Mouse (Mus musculus) spleen, adult 2 months (tissue): ENCODE data around the gene Olfr967. TPM values are rescaled to one million over a fixed set of nuclear protein-coding genes. Genes with fewer than 3 reads are reported as not detected.
"Not testable (repeated sequence)": the region's sequence is repeated elsewhere in the genome, so short reads cannot be mapped to it uniquely, and the experiment has no call there.

Source experiments
- DNase-seq, 2 experiments: peaks; one replicate each; pipeline versions ENCODE4 v3.0.0 to v3.0.0-alpha.2; 2012 to 2021; ENCODE audit warnings: low spot score in 2 of 2, low read depth in 1 of 2
- H3K27ac ChIP-seq: fragments of 200-500 bp; 2 replicates; pipeline ENCODE4 v1.5.1; 2012; ENCODE audit warnings: low read length, inconsistent platforms; ENCODE audit not compliant: insufficient read depth
- H3K27me3 ChIP-seq: fragments of 200-500 bp; 2 replicates; pipeline ENCODE4 v1.6.1; 2012; ENCODE audit warnings: mild to moderate bottlenecking, moderate library complexity, low read length, inconsistent platforms; ENCODE audit not compliant: control insufficient read depth, insufficient read depth
- H3K36me3 ChIP-seq: fragments of 200-500 bp; 2 replicates; pipeline ENCODE4 v1.6.1; 2012; ENCODE audit warnings: mild to moderate bottlenecking, low read length, inconsistent platforms; ENCODE audit not compliant: control insufficient read depth, insufficient read depth
- H3K4me1 ChIP-seq: fragments of 200-500 bp; 2 replicates; pipeline ENCODE4 v1.6.1; 2011; ENCODE audit warnings: inconsistent platforms; ENCODE audit not compliant: control insufficient read depth, insufficient read depth, insufficient read length
- H3K4me3 ChIP-seq: fragments of 200-500 bp; 2 replicates; pipeline ENCODE4 v1.5.1; 2011; ENCODE audit warnings: mild to moderate bottlenecking, inconsistent platforms; ENCODE audit not compliant: insufficient read depth, insufficient read length; ENCODE audit errors: extremely low read depth
- CTCF ChIP-seq: fragments of 200-500 bp; IDR thresholded peaks from 2 replicates; pipeline ENCODE4 v1.5.1; 2011; ENCODE audit warnings: mild to moderate bottlenecking, inconsistent platforms; ENCODE audit not compliant: insufficient read depth, insufficient read length, insufficient replicate concordance; ENCODE audit errors: extremely low read depth
- POLR2A ChIP-seq: fragments of 200-500 bp; IDR thresholded peaks from 2 replicates; pipeline ENCODE4 v1.6.1; 2011; ENCODE audit warnings: low read depth, low read length, inconsistent platforms
- WGBS: fragments of 180-500 bp; shearing (Covaris S2); methylation state at CpG from one replicate; pipeline ENCODE4 v1.1.7; 2018; 5-methylcytosine and 5-hydroxymethylcytosine counted together
- polyA plus RNA-seq: library from polyadenylated mRNA; depleted of rRNA; stranded (reverse); fragments of >200 nt; gene quantifications from 2 replicates; pipeline ENCODE4 v1.2.3, GENCODE M21; 2012; rRNA removed

Olfr967 gene
- not detected in 2 replicates for polyA plus RNA-seq

- Histone ChIP-seq H3K36me3 (no peaks in the 10 kb centered on the region), H3K27me3 (no peaks in the 10 kb centered on the region), H3K4me1 (no peaks in the 10 kb centered on the region), H3K4me3 (no peak within 1 kb of the TSS), H3K27ac (no peak within 1 kb of the TSS)
- TF ChIP-seq POLR2A (no peak), CTCF (no peak)
- DNase-seq: no peak
Measured at GRCm38 (mm10) chr9:39745949-39746348, at the start of gene Olfr967. Gene Olfr967, plus strand, starts transcription at chr9:39746249.

- H3K27ac ChIP-seq, H3K36me3 ChIP-seq, H3K4me1 ChIP-seq, H3K4me3 ChIP-seq, DNase-seq, H3K27me3 ChIP-seq: not testable (repeated sequence)
- 84% methylated on average over 8 of the region's 8 CpGs for WGBS
Measured at GRCm38 (mm10) chr9:39701123-39701522, 44.9 kb upstream of the Olfr967 start.

DNA sequence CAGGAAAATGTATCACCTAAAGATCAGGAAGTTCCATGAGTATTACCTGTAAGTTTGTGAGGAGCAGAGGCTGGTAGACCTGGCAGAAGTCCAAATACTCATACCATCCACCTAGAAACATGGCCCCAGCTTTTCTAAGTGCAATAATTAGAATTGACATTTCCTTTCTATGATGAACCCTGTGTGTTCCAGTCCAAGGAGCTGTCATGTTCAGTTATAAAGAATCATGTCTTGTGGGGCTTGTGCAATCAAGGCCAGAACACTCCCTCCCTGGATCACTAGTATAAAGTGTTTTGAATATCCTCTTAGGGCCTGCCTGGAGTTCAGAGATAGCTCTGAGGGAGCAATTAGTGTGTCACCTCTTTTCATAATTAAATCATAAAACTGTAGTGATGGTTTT lies 39.0 kb upstream of the Olfr967 start, which contains the start of gene Olfr149:
Gene Olfr149 (minus strand): TSS at position 101 of the 400 bp plus-strand sequence.
- Histone ChIP-seq H3K27me3 (no peaks in the 10 kb centered on the region), H3K27ac (no peak within 1 kb of the TSS), H3K4me1 (no peaks in the 10 kb centered on the region), H3K36me3 (no peaks in the 10 kb centered on the region), H3K4me3 (no peak within 1 kb of the TSS)
- DNase-seq: no peak
- TF ChIP-seq POLR2A (no peak), CTCF (no peak)

- H3K36me3 ChIP-seq: no peaks in the 10 kb centered on the region
- no peak overlapping the region for H3K4me3 ChIP-seq
- TF ChIP-seq POLR2A: no peak
- TF ChIP-seq CTCF: no peak
- H3K27ac ChIP-seq: no peak overlapping the region
- WGBS: 57% methylated on average over 3 of the region's 3 CpGs
- H3K4me1 ChIP-seq: no peaks in the 10 kb centered on the region
- DNase-seq: no peak
- H3K27me3 ChIP-seq: no peaks in the 10 kb centered on the region
Measured at GRCm38 (mm10) chr9:39708958-39709357, 37.1 kb upstream of the Olfr967 start.

DNA sequence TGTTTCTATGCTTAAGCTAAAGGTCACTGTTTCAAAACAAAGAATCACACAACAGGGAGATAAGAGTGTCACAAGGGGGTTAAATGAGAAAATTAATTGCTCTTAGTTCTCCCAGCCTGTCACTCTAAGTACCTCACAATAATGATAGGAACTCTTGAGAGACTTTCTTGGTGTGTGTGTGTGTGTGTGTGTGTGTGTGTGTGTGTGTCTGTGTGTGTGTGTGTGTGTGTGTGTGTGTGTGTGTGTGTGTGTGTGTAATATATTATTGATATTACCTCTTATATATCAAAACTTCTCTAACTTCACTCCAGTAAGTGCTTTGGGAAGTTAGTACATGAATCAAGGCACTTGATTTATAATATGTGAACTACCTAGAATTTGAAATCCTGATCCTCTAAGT lies 35.0 kb upstream of the Olfr967 start, which contains the start of gene Olfr965:
Gene Olfr965 (plus strand): TSS at position 301 of the 400 bp plus-strand sequence.
- TF ChIP-seq POLR2A (no peak), CTCF (no peak)
- no peaks in the 10 kb centered on the region for H3K36me3 ChIP-seq
- no peaks in the 10 kb centered on the region for H3K4me1 ChIP-seq
- H3K27ac ChIP-seq: no peak within 1 kb of the TSS
- H3K4me3 ChIP-seq: no peak within 1 kb of the TSS
- no peaks in the 10 kb centered on the region for H3K27me3 ChIP-seq
- no peak for DNase-seq

- Histone ChIP-seq H3K36me3 (no peaks in the 10 kb centered on the region), H3K27me3 (no peaks in the 10 kb centered on the region), H3K27ac (no peak within 1 kb of the TSS), H3K4me1 (no peaks in the 10 kb centered on the region), H3K4me3 (no peak within 1 kb of the TSS)
- DNase-seq: no peak
- TF ChIP-seq CTCF (no peak), POLR2A (no peak)
Measured at GRCm38 (mm10) chr9:39730678-39731077, 15.4 kb upstream of the Olfr967 start, which contains the start of gene Olfr150. Gene Olfr150, plus strand, starts transcription at chr9:39730978.

DNA sequence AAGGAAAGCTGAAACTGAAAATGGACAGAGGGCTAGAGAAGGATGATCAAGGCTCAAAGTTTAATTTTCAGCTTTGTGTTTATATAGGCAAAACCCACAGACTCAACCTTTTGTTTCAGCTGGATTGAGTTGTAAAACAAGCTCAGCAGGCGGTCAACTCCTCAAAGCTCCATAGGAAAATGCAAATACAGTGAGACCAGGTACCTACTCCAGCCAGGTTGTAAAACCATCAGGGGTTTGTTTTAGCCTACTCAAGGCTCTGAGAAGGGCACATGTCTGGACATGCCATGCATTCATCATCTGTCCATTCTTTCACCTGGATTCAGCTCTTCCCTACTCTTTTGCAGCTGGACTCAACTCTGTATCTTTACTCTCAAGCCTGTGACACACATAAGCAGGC lies 5.3 kb upstream of the Olfr967 start:
- Histone ChIP-seq H3K36me3 (no peaks in the 10 kb centered on the region), H3K4me3 (no peak overlapping the region), H3K27me3 (no peaks in the 10 kb centered on the region), H3K4me1 (no peaks in the 10 kb centered on the region), H3K27ac (no peak overlapping the region)
- no peak for DNase-seq
- TF ChIP-seq CTCF (no peak), POLR2A (no peak)
- 92% methylated on average over 1 of the region's 1 CpGs for WGBS
